Mouse (Mus musculus) MEL (cell line): ENCODE measurements around the gene Gm49601.

Experiments used
- CTCF ChIP-seq, 3 experiments: IDR thresholded peaks in 2 of 3; conservative IDR thresholded peaks in 1 of 3; 2 replicates each; pipeline ENCODE4 v1.5.1; 2011 to 2012; ENCODE audit warnings: low read length in 3 of 3, low read depth in 2 of 3, mild to moderate bottlenecking in 2 of 3, improper control_type of control experiment in 1 of 3, inconsistent platforms in 1 of 3, mixed read lengths in 1 of 3, moderate library complexity in 1 of 3; ENCODE audit not compliant: control insufficient read depth in 1 of 3, insufficient read depth in 1 of 3, poor library complexity in 1 of 3, severe bottlenecking in 1 of 3
- EP300 ChIP-seq, 2 experiments: IDR thresholded peaks; 2 replicates each; pipeline ENCODE4 v1.6.1; 2011; ENCODE audit warnings: improper control_type of control experiment in 2 of 2, low read length in 2 of 2, low read depth in 1 of 2, mild to moderate bottlenecking in 1 of 2

GRCm38 (mm10) chr16:18632816-18633215 is 6.6 kb upstream of the Gm49601 start:
- TF ChIP-seq EP300 (IDR thresholded peaks at IDR 0.05; ENCODE audit: low read depth in 1 of 2, low read length in 2 of 2) (no peak), CTCF (IDR thresholded peaks at IDR 0.05 in 2 of 3, conservative IDR thresholded peaks at IDR 0.05 in 1 of 3; ENCODE audit: control insufficient read depth in 1 of 3, insufficient read depth in 1 of 3, low read depth in 2 of 3, low read length in 3 of 3, poor library complexity in 1 of 3, severe bottlenecking in 1 of 3) (no peak)
